Mouse (Mus musculus): ENCODE results near the gene Gpr156. TPM values are rescaled to one million over a fixed set of nuclear protein-coding genes. Genes with fewer than 3 reads are reported as not detected.
A peak's percentile ranks its signal among the peaks of the same experiment; 100 is the strongest.
"Not testable (repeated sequence)": the region's sequence is repeated elsewhere in the genome, so short reads cannot be mapped to it uniquely, and the experiment has no call there.

Gpr156 gene
- polyA plus RNA-seq, 1 experiment, result not detected

DNA sequence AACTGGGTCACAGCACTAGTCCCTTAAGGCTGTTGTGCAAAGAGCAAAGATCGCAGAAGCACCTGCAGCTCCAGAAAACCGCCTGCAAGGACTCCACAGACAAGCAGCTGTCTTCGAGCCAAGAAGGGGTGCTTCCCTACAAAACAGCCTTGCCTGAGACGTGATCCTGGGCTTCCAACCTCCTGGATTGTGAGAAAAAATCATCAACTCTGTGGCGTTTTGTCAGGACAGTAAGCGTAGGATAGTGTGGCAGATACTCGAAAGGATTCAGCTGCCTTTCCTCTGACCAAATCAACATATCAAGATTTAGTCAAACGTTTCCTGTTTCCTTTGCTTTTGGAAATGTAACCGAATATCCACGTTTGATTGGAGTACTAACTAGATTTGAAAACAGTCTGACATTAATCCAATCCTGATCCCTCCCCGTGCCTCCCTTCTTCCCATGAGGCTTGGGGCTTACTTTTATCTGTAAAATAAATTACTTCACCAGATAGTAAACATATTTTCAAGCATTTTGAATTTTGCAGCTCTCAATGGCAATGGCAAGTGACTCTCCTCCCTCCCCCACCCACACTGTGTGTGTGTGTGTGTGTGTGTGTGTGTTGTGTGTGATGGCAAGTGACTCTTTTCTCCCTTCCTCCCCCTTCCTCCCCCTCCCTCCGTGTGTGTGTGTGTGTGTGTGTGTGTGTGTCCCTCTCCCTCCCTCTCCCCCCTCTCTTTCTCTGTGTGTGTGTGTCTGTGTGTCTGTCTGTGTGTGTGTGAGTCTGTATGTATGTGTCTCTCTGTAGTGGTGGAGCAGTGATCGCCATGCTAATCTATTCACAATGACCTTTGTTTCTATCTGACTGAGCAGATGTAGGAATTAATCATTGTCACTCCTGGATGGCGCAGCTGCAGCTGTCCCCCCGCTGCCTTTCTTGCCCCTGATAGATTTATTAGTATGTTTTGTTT is 47.3 kb downstream of the Gpr156 start:
- 16% methylated on average over 15 of the region's 15 CpGs for WGBS
- H3K27ac ChIP-seq (ENCODE audit: insufficient read depth, low read depth, low read length), result no peak overlapping the region
- TF ChIP-seq CTCF (IDR thresholded peaks at IDR 0.05; ENCODE audit: insufficient read depth, low read depth, low read length), result no peak
- TF ChIP-seq POLR2A (IDR thresholded peaks at IDR 0.05; ENCODE audit: insufficient read depth, low read depth, low read length), result no peak
- peaks cover 4% of the 10 kb centered on the region; the same call in 1 of the 2 replicates for H3K4me1 ChIP-seq (ENCODE audit: control insufficient read depth, insufficient read depth, low read length)
- H3K4me3 ChIP-seq (ENCODE audit: insufficient read depth, low read depth, low read length), result no peak overlapping the region

DNA sequence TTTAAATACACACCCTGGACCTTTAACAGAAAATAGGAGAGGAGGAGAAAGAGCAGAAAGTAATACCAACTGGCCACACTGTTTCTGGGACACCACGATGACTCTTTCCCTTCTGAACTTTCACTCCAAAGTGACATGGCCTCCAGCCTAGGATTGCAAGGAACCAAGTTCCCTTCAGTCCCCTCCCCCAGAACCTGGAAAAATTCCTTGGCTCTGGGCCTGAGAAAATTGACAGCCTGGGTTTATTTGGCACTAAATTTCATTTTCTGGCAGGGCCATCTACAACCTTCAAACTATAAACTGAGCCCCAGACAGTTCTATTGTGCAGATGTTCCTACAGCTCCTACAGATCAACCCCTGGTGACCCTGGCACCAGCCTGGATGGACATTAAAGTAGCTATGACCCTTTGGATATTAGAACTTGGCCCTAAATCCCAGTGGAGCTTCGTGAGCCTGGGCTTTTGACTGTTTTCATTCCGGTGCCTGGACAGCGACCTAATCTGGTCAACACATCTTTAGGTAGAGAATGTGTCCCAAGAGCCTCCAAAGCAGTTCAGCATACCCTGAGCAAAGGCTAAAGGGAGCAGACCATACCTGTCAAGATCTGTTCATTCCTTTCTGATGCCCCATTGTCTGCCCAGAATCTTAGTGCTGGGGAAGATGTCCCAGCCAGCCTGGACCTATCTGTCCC is 48.2 kb downstream of the Gpr156 start:
- no peak overlapping the region for H3K27ac ChIP-seq (ENCODE audit: insufficient read depth, low read depth, low read length)
- WGBS, result 74% methylated on average over 4 of the region's 4 CpGs
- no peak for TF ChIP-seq POLR2A (IDR thresholded peaks at IDR 0.05; ENCODE audit: insufficient read depth, low read depth, low read length)
- TF ChIP-seq CTCF (IDR thresholded peaks at IDR 0.05; ENCODE audit: insufficient read depth, low read depth, low read length), result no peak
- peaks cover 4% of the 10 kb centered on the region; the same call in 1 of the 2 replicates for H3K4me1 ChIP-seq (ENCODE audit: control insufficient read depth, insufficient read depth, low read length)
- H3K4me3 ChIP-seq (ENCODE audit: insufficient read depth, low read depth, low read length), result no peak overlapping the region

DNA sequence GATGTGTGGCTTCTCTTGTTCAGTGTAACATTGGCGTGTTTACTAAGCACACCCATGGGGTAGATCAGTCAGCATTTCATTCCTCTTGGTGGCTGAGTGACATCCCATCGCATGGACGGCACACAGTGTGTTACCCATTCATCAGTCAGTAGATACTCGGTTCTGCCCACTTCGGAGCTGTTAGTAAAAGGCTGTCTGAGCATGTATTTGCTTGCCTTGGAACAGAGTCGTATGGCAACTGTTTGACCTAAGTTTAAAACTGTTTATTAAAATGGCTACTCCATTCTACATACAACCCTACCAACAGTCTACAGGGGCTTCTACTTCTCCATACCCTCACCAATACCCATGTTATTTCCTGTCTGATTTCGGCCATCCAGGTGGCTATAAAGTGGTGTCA is 50.6 kb downstream of the Gpr156 start:
- H3K4me3 ChIP-seq (ENCODE audit: insufficient read depth, low read depth, low read length), result no peak overlapping the region
- TF ChIP-seq POLR2A (IDR thresholded peaks at IDR 0.05; ENCODE audit: insufficient read depth, low read depth, low read length) (no peak), CTCF (IDR thresholded peaks at IDR 0.05; ENCODE audit: insufficient read depth, low read depth, low read length) (no peak)
- 93% methylated on average over 7 of the region's 7 CpGs for WGBS
- no peak overlapping the region for H3K27ac ChIP-seq (ENCODE audit: insufficient read depth, low read depth, low read length)
- H3K4me1 ChIP-seq (ENCODE audit: control insufficient read depth, insufficient read depth, low read length), result peaks cover 7% of the 10 kb centered on the region

DNA sequence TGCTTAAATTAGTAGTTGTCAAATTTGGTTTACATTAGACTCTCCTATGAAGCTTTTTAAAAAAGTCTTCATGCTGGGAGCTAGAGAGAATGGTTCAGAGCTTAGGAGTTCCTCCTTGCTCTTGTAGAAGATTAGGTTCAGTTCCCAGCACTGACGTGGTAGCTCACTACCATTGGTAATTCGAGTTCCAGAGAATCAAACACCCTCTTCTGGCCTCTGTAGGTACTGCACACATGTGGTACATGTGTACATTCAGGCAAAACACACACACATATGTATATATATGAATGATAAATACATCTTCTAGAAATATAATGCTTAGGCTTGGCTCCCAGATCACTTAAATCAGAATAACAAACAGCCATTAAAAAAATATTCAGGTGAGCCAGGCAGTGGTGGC is 51.1 kb downstream of the Gpr156 start:
- no peak overlapping the region for H3K27ac ChIP-seq (ENCODE audit: insufficient read depth, low read depth, low read length)
- TF ChIP-seq CTCF (IDR thresholded peaks at IDR 0.05; ENCODE audit: insufficient read depth, low read depth, low read length) (no peak), POLR2A (IDR thresholded peaks at IDR 0.05; ENCODE audit: insufficient read depth, low read depth, low read length) (no peak)
- H3K4me1 ChIP-seq (ENCODE audit: control insufficient read depth, insufficient read depth, low read length), result peaks cover 7% of the 10 kb centered on the region
- H3K4me3 ChIP-seq (ENCODE audit: insufficient read depth, low read depth, low read length), result no peak overlapping the region
- WGBS, result 78% methylated on average over 2 of the region's 2 CpGs

DNA sequence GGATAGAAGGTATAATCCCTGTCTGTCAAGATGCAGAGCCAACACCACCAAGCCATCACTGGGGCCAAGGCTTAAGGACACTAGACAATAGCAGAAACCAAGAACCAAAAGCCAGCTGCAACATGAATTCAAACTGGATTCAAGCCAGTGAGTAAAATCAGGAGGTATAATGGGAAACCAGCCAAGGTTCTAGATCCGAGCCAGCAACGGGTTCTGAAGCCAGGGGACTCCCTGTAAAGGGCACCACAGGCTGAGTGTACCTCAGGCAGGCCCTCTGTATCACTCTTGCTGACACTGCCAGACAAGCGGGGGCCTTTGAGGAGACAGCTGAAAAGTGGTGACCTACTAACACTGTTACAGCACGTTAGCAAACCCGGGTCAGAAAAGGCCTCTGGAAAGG is 55.2 kb downstream of the Gpr156 start:
- H3K4me1 ChIP-seq (ENCODE audit: control insufficient read depth, insufficient read depth, low read length), result peaks cover 3% of the 10 kb centered on the region; the same call in 1 of the 2 replicates
- 50% methylated on average over 5 of the region's 5 CpGs for WGBS
- no peak overlapping the region for H3K4me3 ChIP-seq (ENCODE audit: insufficient read depth, low read depth, low read length)
- TF ChIP-seq CTCF (IDR thresholded peaks at IDR 0.05; ENCODE audit: insufficient read depth, low read depth, low read length) (no peak), POLR2A (IDR thresholded peaks at IDR 0.05; ENCODE audit: insufficient read depth, low read depth, low read length) (no peak)
- H3K27ac ChIP-seq (ENCODE audit: insufficient read depth, low read depth, low read length), result no peak overlapping the region

DNA sequence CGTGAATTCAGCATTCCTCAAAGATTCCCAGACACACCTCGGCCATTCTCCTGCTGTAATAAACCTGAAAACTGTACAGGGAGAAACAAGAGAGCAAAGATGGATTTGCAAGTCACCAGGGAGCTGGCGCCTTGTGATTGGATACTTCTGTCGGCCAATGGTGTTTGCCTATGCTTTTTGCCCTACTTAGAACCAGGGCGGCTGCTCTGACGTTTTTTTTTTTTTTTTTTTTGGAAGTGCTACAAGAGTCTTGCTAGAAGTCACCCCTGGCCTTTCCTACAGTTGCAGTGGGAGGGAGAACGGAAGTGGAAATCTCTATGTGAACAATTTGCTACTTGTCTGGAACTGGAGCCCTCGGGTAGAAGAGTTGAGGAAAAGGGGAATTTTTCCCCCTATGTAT is 56.1 kb downstream of the Gpr156 start:
- 64% methylated on average over 8 of the region's 8 CpGs for whole genome bisulfite sequencing
- no peak overlapping the region for H3K4me3 ChIP-seq (ENCODE audit: insufficient read depth, low read depth, low read length)
- no peak for TF ChIP-seq CTCF (IDR thresholded peaks at IDR 0.05; ENCODE audit: insufficient read depth, low read depth, low read length)
- TF ChIP-seq POLR2A (IDR thresholded peaks at IDR 0.05; ENCODE audit: insufficient read depth, low read depth, low read length), result no peak
- no peak overlapping the region for H3K27ac ChIP-seq (ENCODE audit: insufficient read depth, low read depth, low read length)
- H3K4me1 ChIP-seq (ENCODE audit: control insufficient read depth, insufficient read depth, low read length), result peaks cover 3% of the 10 kb centered on the region; the same call in 1 of the 2 replicates

DNA sequence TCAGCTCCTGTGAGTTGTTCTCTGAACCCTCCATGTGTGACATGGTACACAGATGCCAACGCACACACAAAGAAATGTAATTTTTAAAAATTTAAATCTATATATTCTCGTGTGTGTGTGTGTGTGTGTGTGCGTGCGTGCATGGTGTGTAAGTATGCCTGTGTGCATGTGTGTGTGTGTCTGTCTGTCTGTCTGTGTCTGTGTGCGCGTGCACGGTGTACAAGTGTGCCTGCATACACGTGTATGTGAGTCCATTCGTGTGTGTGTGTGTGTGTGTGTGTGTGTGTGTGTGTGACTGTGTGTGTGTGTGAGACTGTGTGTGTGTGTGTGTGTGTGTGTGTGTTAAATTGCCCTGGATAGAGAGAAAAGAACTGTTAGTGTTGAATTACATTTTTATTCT is 56.9 kb downstream of the Gpr156 start:
- not testable (repeated sequence) for H3K4me3 ChIP-seq (ENCODE audit: insufficient read depth, low read depth, low read length); H3K4me1 ChIP-seq (ENCODE audit: control insufficient read depth, insufficient read depth, low read length)
- WGBS, result 85% methylated on average over 9 of the region's 9 CpGs
- H3K27ac ChIP-seq (ENCODE audit: insufficient read depth, low read depth, low read length), result 0 out of 2 replicates have a peak overlapping the region, but pooled peaks have one; percentile 9

DNA sequence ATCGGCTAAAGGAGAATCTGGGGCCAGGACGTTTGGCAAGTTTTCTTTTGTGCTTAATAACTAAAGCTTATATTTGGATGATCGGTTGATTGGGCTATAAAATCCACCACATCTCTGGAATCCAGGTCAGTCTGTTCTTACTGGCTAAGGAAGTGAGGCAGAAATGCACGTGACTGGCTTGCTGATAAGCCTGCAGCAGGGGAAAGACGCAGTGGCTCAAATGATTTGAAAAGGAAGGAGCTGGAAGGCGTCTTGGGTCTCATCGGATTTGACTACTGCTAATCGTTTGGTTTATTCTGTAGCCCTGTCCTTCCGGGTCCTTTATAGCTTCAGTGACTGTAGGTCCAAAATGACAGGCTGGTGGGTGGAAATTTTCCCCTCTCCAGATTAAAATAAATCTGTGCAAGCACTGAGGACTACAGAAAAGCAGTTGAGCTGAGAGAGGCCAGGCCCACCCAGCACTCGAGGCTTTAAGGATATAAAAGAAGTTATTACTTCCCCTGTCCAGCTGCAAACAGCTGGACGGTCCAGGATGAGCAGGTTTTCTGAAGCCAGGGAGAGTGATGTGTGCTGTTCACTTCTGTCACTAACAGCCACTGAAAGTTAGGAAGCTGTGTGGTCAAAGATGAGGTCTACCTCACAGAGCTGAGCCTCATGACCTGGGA is 57.7 kb downstream of the Gpr156 start:
- H3K4me3 ChIP-seq (ENCODE audit: insufficient read depth, low read depth, low read length), result no peak overlapping the region
- H3K4me1 ChIP-seq (ENCODE audit: control insufficient read depth, insufficient read depth, low read length), result peaks cover 3% of the 10 kb centered on the region; the same call in 1 of the 2 replicates
- 0 out of 2 replicates have a peak overlapping the region, but pooled peaks have one; percentile 8 for H3K27ac ChIP-seq (ENCODE audit: insufficient read depth, low read depth, low read length)
- TF ChIP-seq POLR2A (IDR thresholded peaks at IDR 0.05; ENCODE audit: insufficient read depth, low read depth, low read length), result no peak
- TF ChIP-seq CTCF (IDR thresholded peaks at IDR 0.05; ENCODE audit: insufficient read depth, low read depth, low read length), result no peak
- WGBS, result 46% methylated on average over 11 of the region's 11 CpGs
